Mouse (Mus musculus) liver, adult (tissue): ENCODE results near the gene Mttp.

Experiments
- GATA4 ChIP-seq: IDR thresholded peaks from 2 replicates; pipeline ENCODE4 v1.6.1; 2014; ENCODE audit warnings: mild to moderate bottlenecking, low read length; ENCODE audit not compliant: insufficient replicate concordance

Mttp gene

GRCm38 (mm10) chr3:138071476-138072073 is 73.2 kb downstream of the Mttp start:
- TF ChIP-seq GATA4 = no peak

GRCm38 (mm10) chr3:138071004-138071403 is 73.8 kb downstream of the Mttp start:
- no peak for TF ChIP-seq GATA4

GRCm38 (mm10) chr3:138069756-138070511 is 74.8 kb downstream of the Mttp start:
- no peak for TF ChIP-seq GATA4

- no peak for TF ChIP-seq GATA4
Observed at GRCm38 (mm10) chr3:138068103-138068502, 76.7 kb downstream of the Mttp start.

- TF ChIP-seq GATA4 = no peak
Observed at GRCm38 (mm10) chr3:138067288-138067687, 77.5 kb downstream of the Mttp start, which contains the start of gene Gm5105. Gene Gm5105 (minus strand): TSS chr3:138067388.

- no peak for TF ChIP-seq GATA4
Observed at GRCm38 (mm10) chr3:138066348-138066856, 78.4 kb downstream of the Mttp start.

GRCm38 (mm10) chr3:138065930-138066329 is 78.8 kb downstream of the Mttp start:
- no peak for TF ChIP-seq GATA4

GRCm38 (mm10) chr3:138064732-138065645 is 79.8 kb downstream of the Mttp start, which contains the start of gene 1110002E22Rik:
Gene 1110002E22Rik (plus strand): TSS chr3:138065052.
- TF ChIP-seq GATA4 = no peak

GRCm38 (mm10) chr3:138063731-138064329 is 80.9 kb downstream of the Mttp start:
- no peak for TF ChIP-seq GATA4

- TF ChIP-seq GATA4 = no peak
Observed at GRCm38 (mm10) chr3:138062673-138063072, 82.1 kb downstream of the Mttp start.

GRCm38 (mm10) chr3:138061205-138061911 is 83.4 kb downstream of the Mttp start:
- TF ChIP-seq GATA4 = no peak

GRCm38 (mm10) chr3:138060429-138060828 is 84.3 kb downstream of the Mttp start:
- no peak for TF ChIP-seq GATA4

- TF ChIP-seq GATA4 = no peak
Observed at GRCm38 (mm10) chr3:138058226-138058625, 86.5 kb downstream of the Mttp start.

- no peak for TF ChIP-seq GATA4
Observed at GRCm38 (mm10) chr3:138056976-138057375, 87.8 kb downstream of the Mttp start.
